Comparison of ENCODE assay signal across 7 mouse cellular contexts in the genomic region with DNA sequence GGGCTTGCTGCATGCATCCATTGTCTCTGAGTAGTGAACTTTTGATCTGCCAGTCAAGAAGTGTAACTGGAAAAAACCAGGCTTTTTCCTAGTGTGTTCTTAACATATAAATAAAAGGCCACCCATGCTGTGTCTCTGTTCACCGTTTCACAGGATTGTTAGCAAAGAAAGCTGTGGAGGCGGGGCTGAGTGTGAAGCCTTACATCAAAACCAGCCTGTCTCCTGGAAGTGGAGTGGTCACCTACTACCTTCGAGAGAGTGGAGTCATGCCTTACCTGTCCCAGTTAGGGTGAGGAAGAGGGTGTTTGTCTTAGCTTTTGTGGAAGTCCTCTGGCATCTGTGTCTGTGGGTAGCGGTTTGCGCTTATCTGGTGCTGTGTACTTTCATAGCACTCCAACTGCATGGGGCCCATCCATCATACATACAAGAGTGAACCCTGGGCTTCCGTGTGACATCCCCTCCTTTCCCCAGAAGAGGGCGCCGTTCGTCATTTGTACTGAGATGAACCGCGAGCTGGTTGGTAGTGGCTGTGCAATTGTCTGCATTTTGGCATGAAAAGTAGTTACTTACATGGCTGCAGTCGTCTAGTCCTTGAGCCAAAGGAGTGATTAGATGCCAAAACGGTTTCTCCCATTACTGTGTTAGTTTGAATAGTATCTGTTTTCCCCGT. TPM values are rescaled to one million over a fixed set of nuclear protein-coding genes. Genes with fewer than 3 reads are reported as not detected.
A peak's percentile ranks its signal among the peaks of the same experiment; 100 is the strongest.
DNase-seq lines count a peak whose midpoint lies in the region; ATAC-seq and TF ChIP-seq lines count a peak whose summit lies in the region.

No protein-coding gene starts in this region.

- WGBS in forebrain, embryonic 11.5 days, result 37% methylated on average over 14 of the region's 14 CpGs
- 35% methylated on average over 14 of the region's 14 CpGs for WGBS in hindbrain, postnatal 0 days

- TF ChIP-seq CTCF in hindbrain, postnatal 0 days (IDR thresholded peaks at IDR 0.05; ENCODE audit: low read depth), result peak; percentile 80

- H3K4me3 ChIP-seq in forebrain, embryonic 11.5 days (ENCODE audit: low read depth, low read length), result no peak overlapping the region
- no peak overlapping the region for H3K4me3 ChIP-seq in hindbrain, postnatal 0 days (ENCODE audit: low read length)

- peaks cover 2% of the 10 kb centered on the region; the same call in 1 of the 2 replicates for H3K36me3 ChIP-seq in forebrain, embryonic 11.5 days (ENCODE audit: control insufficient read depth, insufficient read depth, low read length)
- H3K36me3 ChIP-seq in hindbrain, postnatal 0 days (ENCODE audit: insufficient read depth, low read length), result peaks cover 60% of the 10 kb centered on the region

- no peak overlapping the region for H3K27ac ChIP-seq in forebrain, embryonic 11.5 days (ENCODE audit: low read depth, low read length)
- H3K27ac ChIP-seq in hindbrain, postnatal 0 days, result no peak overlapping the region

- no peaks in the 10 kb centered on the region for H3K27me3 ChIP-seq in forebrain, embryonic 11.5 days (ENCODE audit: control insufficient read depth, insufficient read depth, low read length)
- H3K27me3 ChIP-seq in hindbrain, postnatal 0 days (ENCODE audit: insufficient read depth, low read length), result no peaks in the 10 kb centered on the region

- no peak overlapping the region for H3K4me2 ChIP-seq in forebrain, embryonic 11.5 days (ENCODE audit: low read depth, low read length, severe bottlenecking)
- no peak overlapping the region for H3K4me2 ChIP-seq in hindbrain, postnatal 0 days (ENCODE audit: low read depth, low read length)

- peak; percentile 12 for DNase-seq in MN1 (ENCODE audit: low spot score)
- peak; percentile 6 for DNase-seq in brain, embryonic 18.5 days (ENCODE audit: low read depth, low spot score)
- peak; percentile 82 for DNase-seq in forebrain, embryonic 11.5 days (ENCODE audit: low spot score)
- peak; percentile 78 for DNase-seq in hindbrain, postnatal 0 days (ENCODE audit: low spot score)
- DNase-seq in left cerebral cortex, adult 11 months (ENCODE audit: low spot score), result peak; percentile 28
- peak; percentile 72 for DNase-seq in right cerebral cortex, postnatal 14 days

- no peak overlapping the region for H3K9ac ChIP-seq in forebrain, embryonic 11.5 days (ENCODE audit: low read length)
- H3K9ac ChIP-seq in hindbrain, postnatal 0 days (replicated peaks; ENCODE audit: low read length), result no peak overlapping the region

- H3K9me3 ChIP-seq in forebrain, embryonic 11.5 days (ENCODE audit: control insufficient read depth, low read length), result no peaks in the 10 kb centered on the region
- no peaks in the 10 kb centered on the region for H3K9me3 ChIP-seq in hindbrain, postnatal 0 days (ENCODE audit: low read length)

- ATAC-seq in forebrain, embryonic 11.5 days (replicated peaks; ENCODE audit: low FRiP score), result peak; percentile 56
- ATAC-seq in hindbrain, postnatal 0 days, result peak; percentile 85
- peak; percentile 93 for ATAC-seq in megakaryocyte, adult 5-6 weeks (ENCODE audit: poor library complexity, severe bottlenecking)

- H3K4me1 ChIP-seq in forebrain, embryonic 11.5 days (replicated peaks; ENCODE audit: control insufficient read depth, insufficient read depth, low read length), result no peaks in the 10 kb centered on the region
- no peaks in the 10 kb centered on the region for H3K4me1 ChIP-seq in hindbrain, postnatal 0 days (ENCODE audit: insufficient read depth, low read length)

RNA-seq across cellular contexts. Expression of a gene that starts 39.9 kb away (rescaled TPM):
- 63.8 and 66.8 TPM in 2 replicates for polyA plus RNA-seq in forebrain, embryonic 11.5 days (2014; fragmentation: Nextera tagmentation; extraction: Ambion mirVana)
- total RNA-seq in hindbrain, postnatal 0 days (2014; rRNA removed), result 54.7 and 57.0 TPM in 2 replicates
- polyA plus RNA-seq in hindbrain, postnatal 0 days (2015; fragmentation: Nextera tagmentation; extraction: Ambion mirVana), result 37.5 and 38.3 TPM in 2 replicates
- 16.1 and 17.3 TPM in 2 replicates for total RNA-seq in megakaryocyte, adult 5-6 weeks (2015)
- 21.0 and 32.0 TPM in 2 replicates for total RNA-seq in megakaryocyte, adult 5-6 weeks (2017)

RNA-seq across cellular contexts. Expression of a gene that starts 56.8 kb away (rescaled TPM):
- polyA plus RNA-seq in forebrain, embryonic 11.5 days (2014; fragmentation: Nextera tagmentation; extraction: Ambion mirVana), result 3.0 and 3.4 TPM in 2 replicates
- total RNA-seq in hindbrain, postnatal 0 days (2014; rRNA removed), result 4.2 and 7.0 TPM in 2 replicates
- 2.3 and 4.2 TPM in 2 replicates for polyA plus RNA-seq in hindbrain, postnatal 0 days (2015; fragmentation: Nextera tagmentation; extraction: Ambion mirVana)
- 27.7 and 34.4 TPM in 2 replicates for total RNA-seq in megakaryocyte, adult 5-6 weeks (2015)
- total RNA-seq in megakaryocyte, adult 5-6 weeks (2017), result 31.1 and 32.6 TPM in 2 replicates

Comparison
In these comparisons a context has a peak if more than half of its experiments do, and no peak if none do; other contexts are left out.
1. DNase-seq: peak in every context shown above with its lines; median percentile 82 in forebrain, embryonic 11.5 days; 78 in hindbrain, postnatal 0 days; 72 in right cerebral cortex, postnatal 14 days; 28 in left cerebral cortex, adult 11 months; 12 in MN1; 6 in brain, embryonic 18.5 days.